Mouse (Mus musculus) cerebellum, adult 2 months (tissue): ENCODE measurements around the gene Gas2l3. TPM values are rescaled to one million over a fixed set of nuclear protein-coding genes. Genes with fewer than 3 reads are reported as not detected.
A peak's percentile ranks its signal among the peaks of the same experiment; 100 is the strongest.

ENCODE experiments used
- DNase-seq, 2 experiments: peaks; one replicate each; pipeline ENCODE4 v3.0.0; 2021
- H3K27ac ChIP-seq: fragments of 200-500 bp; 2 replicates; pipeline ENCODE4 v1.5.1; 2012; ENCODE audit warnings: low read length, control low read depth, inconsistent platforms; ENCODE audit not compliant: insufficient read depth
- H3K27me3 ChIP-seq: fragments of 200-500 bp; 2 replicates; pipeline ENCODE4 v1.6.1; 2012; ENCODE audit warnings: inconsistent platforms, mild to moderate bottlenecking, low read length, moderate library complexity; ENCODE audit not compliant: control insufficient read depth, insufficient read depth
- H3K4me1 ChIP-seq: fragments of 200-500 bp; 2 replicates; pipeline ENCODE4 v1.6.1; 2011; ENCODE audit warnings: low read length; ENCODE audit not compliant: control insufficient read depth, insufficient read depth
- H3K4me3 ChIP-seq: fragments of 200-500 bp; replicated peaks from 2 replicates; pipeline ENCODE3; 2011; ENCODE audit warnings: mild to moderate bottlenecking, low read depth, low read length, control low read depth; ENCODE audit not compliant: insufficient read depth
- CTCF ChIP-seq: fragments of 200-500 bp; IDR thresholded peaks from 2 replicates; pipeline ENCODE4 v1.5.1; 2011; ENCODE audit warnings: low read depth, mild to moderate bottlenecking, control low read depth, low read length, moderate library complexity, borderline replicate concordance; ENCODE audit not compliant: insufficient read depth
- POLR2A ChIP-seq: fragments of 200-500 bp; IDR thresholded peaks from 2 replicates; pipeline ENCODE4 v1.6.1; 2011; ENCODE audit warnings: low read length, control low read depth, borderline replicate concordance; ENCODE audit not compliant: insufficient read depth
- WGBS: fragments of 180-500 bp; shearing (Covaris S2); methylation state at CpG from one replicate; pipeline ENCODE4 v1.1.7; 2018; 5-methylcytosine and 5-hydroxymethylcytosine counted together
- polyA plus RNA-seq: library from polyadenylated mRNA; depleted of rRNA; stranded (reverse); fragments of >200 nt; gene quantifications from 2 replicates; pipeline ENCODE4 v1.2.3, GENCODE M21; 2012

Gas2l3 gene
- polyA plus RNA-seq, 1 experiment, result 1.5 TPM

- no peak for TF ChIP-seq POLR2A
- no peak for TF ChIP-seq CTCF
- no peaks in the 10 kb centered on the region for H3K4me1 ChIP-seq
- no peak overlapping the region for H3K27ac ChIP-seq
- DNase-seq, result no peak
- no peak overlapping the region for H3K4me3 ChIP-seq
- WGBS, result 28% methylated on average over 10 of the region's 10 CpGs
- no peaks in the 10 kb centered on the region for H3K27me3 ChIP-seq
Observed at GRCm38 (mm10) chr10:89482142-89482681, 38.4 kb upstream of the Gas2l3 start.

- Histone ChIP-seq H3K27me3 (no peaks in the 10 kb centered on the region), H3K4me3 (no peak overlapping the region), H3K27ac (no peak overlapping the region), H3K4me1 (no peaks in the 10 kb centered on the region)
- TF ChIP-seq POLR2A (no peak), CTCF (no peak)
- WGBS, result 34% methylated on average over 7 of the region's 7 CpGs
- DNase-seq, result no peak
Observed at GRCm38 (mm10) chr10:89481638-89482037, 37.9 kb upstream of the Gas2l3 start.

- Histone ChIP-seq H3K4me3 (no peak overlapping the region), H3K27me3 (no peaks in the 10 kb centered on the region), H3K27ac (no peak overlapping the region), H3K4me1 (no peaks in the 10 kb centered on the region)
- 87% methylated on average over 8 of the region's 8 CpGs for WGBS
- DNase-seq, result no peak
- TF ChIP-seq POLR2A (no peak), CTCF (no peak)
Observed at GRCm38 (mm10) chr10:89478766-89479165, 35.0 kb upstream of the Gas2l3 start.

- 44% methylated on average over 7 of the region's 7 CpGs for WGBS
- no peak for DNase-seq
- no peak for TF ChIP-seq POLR2A
- TF ChIP-seq CTCF, result no peak
- no peaks in the 10 kb centered on the region for H3K27me3 ChIP-seq
- no peak overlapping the region for H3K4me3 ChIP-seq
- no peaks in the 10 kb centered on the region for H3K4me1 ChIP-seq
- no peak overlapping the region for H3K27ac ChIP-seq
Observed at GRCm38 (mm10) chr10:89470596-89471353, 27.0 kb upstream of the Gas2l3 start.

DNA sequence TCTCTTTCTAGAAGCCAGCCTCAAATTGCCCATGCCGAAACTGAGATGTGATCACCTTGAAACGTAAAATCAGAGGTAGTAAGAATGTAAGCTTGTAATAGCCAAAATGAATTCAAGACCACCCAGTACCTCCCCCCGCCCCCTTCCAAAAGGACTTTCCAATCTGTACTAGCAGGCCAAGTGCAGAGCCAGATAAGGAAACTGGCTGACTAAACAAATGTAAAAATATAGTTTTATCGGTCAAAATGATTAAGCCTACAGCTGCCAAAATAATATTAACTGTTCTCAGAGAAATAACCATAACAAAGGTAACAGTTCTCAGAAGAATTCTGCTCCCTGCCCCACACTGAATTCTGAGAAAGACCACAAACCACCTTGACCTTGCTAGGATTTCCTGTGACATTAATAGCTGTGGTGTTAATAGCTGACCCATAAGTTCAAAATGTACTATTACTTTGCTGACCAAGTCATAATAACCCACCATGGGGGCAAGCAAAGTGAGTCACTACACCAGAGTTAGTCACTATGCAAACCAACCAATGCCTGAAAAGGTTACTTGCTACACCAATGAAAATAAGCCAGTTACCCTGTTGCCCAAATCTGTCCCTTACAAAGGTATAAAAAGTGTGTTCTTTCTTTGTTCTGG is 21.1 kb upstream of the Gas2l3 start:
- Histone ChIP-seq H3K27ac (no peak overlapping the region), H3K4me3 (no peak overlapping the region), H3K27me3 (no peaks in the 10 kb centered on the region), H3K4me1 (no peaks in the 10 kb centered on the region)
- TF ChIP-seq POLR2A, result no peak
- TF ChIP-seq CTCF, result no peak
- no peak for DNase-seq
- WGBS, result 93% methylated on average over 4 of the region's 4 CpGs

GRCm38 (mm10) chr10:89462890-89463289 is 19.1 kb upstream of the Gas2l3 start:
- H3K4me1 ChIP-seq, result no peaks in the 10 kb centered on the region
- H3K27me3 ChIP-seq, result no peaks in the 10 kb centered on the region
- no peak for TF ChIP-seq POLR2A
- no peak for TF ChIP-seq CTCF
- no peak overlapping the region for H3K4me3 ChIP-seq
- no peak for DNase-seq
- 72% methylated on average over 11 of the region's 11 CpGs for WGBS
- H3K27ac ChIP-seq, result no peak overlapping the region

DNA sequence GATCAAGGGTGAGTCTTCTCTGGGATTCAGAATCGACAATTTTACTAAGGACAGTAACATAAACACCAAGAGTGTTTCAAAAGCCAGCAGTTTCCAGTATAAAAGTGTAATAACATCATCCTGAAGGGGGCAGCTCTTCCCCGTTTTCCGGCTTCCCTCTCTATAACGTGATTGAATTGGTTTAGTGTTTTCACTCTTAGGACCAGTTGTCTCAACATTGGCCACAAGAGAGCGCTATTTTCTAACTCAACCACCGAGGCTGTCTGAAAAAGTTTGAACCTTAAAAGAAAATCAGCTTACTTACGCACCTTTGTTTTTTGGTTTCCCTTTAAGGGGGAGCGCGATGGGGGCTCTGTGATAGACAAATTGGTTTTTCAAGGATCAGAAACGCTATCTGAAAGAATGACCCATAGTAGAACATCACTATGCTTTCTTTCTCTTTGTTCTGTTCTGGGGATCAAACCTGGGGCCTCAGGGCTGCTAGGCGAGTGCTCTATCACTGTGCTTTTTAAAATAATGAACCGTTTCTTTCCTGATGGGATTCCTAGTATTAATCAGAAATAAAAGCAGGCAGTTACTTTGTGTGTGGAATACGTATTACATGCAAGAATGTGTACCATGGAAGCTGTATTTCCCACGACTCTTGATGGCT is 18.2 kb upstream of the Gas2l3 start:
- Histone ChIP-seq H3K27ac (no peak overlapping the region), H3K4me3 (no peak overlapping the region), H3K4me1 (no peaks in the 10 kb centered on the region), H3K27me3 (no peaks in the 10 kb centered on the region)
- 23% methylated on average over 14 of the region's 14 CpGs for WGBS
- TF ChIP-seq POLR2A (no peak), CTCF (peak; percentile 51; the same call in 1 of the 2 replicates)
- DNase-seq, result peak; percentile 64 to 73

GRCm38 (mm10) chr10:89460972-89461371 is 17.2 kb upstream of the Gas2l3 start:
- no peak for TF ChIP-seq POLR2A
- TF ChIP-seq CTCF, result no peak
- H3K27me3 ChIP-seq, result no peaks in the 10 kb centered on the region
- H3K27ac ChIP-seq, result no peak overlapping the region
- no peaks in the 10 kb centered on the region for H3K4me1 ChIP-seq
- 58% methylated on average over 11 of the region's 11 CpGs for WGBS
- no peak overlapping the region for H3K4me3 ChIP-seq
- DNase-seq, result no peak
